In the genomic region with DNA sequence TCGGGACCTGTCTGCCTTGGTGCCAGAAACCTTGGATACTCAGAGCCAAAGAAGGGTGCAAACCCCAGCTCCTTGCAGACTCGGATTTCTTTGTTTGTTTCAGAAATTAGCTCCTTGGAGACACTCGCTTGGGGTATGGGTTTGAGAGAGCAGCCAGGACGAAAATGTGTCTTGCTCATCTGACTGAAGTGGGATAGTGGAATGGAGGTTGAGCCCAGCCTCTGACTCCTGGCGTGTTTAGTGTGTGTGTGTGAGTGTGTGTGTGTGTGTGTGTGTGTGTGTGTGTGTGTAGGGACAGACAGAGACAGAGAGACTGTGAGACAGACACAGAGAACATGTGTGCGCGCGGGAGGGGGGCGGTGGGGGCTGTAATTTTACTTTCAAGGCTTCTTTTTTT, we compare ENCODE assay signal across 8 mouse cellular contexts. TPM values are rescaled to one million over a fixed set of nuclear protein-coding genes. Genes with fewer than 3 reads are reported as not detected.
A peak's percentile ranks its signal among the peaks of the same experiment; 100 is the strongest.
DNase-seq lines count a peak whose midpoint lies in the region; ATAC-seq and TF ChIP-seq lines count a peak whose summit lies in the region.

No protein-coding gene starts in this region.

- intact Hi-C loops in left cerebral cortex, postnatal 14 days (cut with DNase I): no loop called here
- intact Hi-C loops in left cerebral cortex, postnatal 10 days (cut with DNase I): no loop called here

- DNase-seq in kidney, adult 2 months: no peak
- no peak for DNase-seq in kidney, postnatal 36 days
- DNase-seq in brain, embryonic 14.5 days (ENCODE audit: low read depth): peak; percentile 64
- DNase-seq in forebrain, postnatal 0 days: no peak
- DNase-seq in midbrain, embryonic 10.5 days (ENCODE audit: low spot score): no peak
- no peak for DNase-seq in urinary bladder, postnatal 4 days (ENCODE audit: low spot score in 2 of 2)
- no peak for DNase-seq in left cerebral cortex, postnatal 14 days (ENCODE audit: low spot score in 2 of 2)
- no peak for DNase-seq in left cerebral cortex, postnatal 10 days (ENCODE audit: extremely low spot score in 1 of 2, low spot score in 2 of 2)

- no peak for TF ChIP-seq CTCF in kidney, adult 2 months (conservative IDR thresholded peaks at IDR 0.05; ENCODE audit: insufficient read depth, insufficient read length, low read depth, low read length)
- TF ChIP-seq CTCF in brain, embryonic 14.5 days (IDR thresholded peaks at IDR 0.05; ENCODE audit: borderline replicate concordance, extremely low read depth, insufficient read depth, insufficient read length): no peak
- TF ChIP-seq CTCF in forebrain, postnatal 0 days (IDR thresholded peaks at IDR 0.05; ENCODE audit: low read depth): no peak

- H3K27ac ChIP-seq in kidney, adult 2 months (ENCODE audit: insufficient read depth, low read depth, low read length): peak overlapping the region; percentile 7; the same call in 1 of the 2 replicates
- H3K27ac ChIP-seq in forebrain, postnatal 0 days (ENCODE audit: low read depth, low read length): peak overlapping the region; percentile 96
- peak overlapping the region; percentile 92 for H3K27ac ChIP-seq in midbrain, embryonic 10.5 days (replicated peaks)

- no peaks in the 10 kb centered on the region for H3K27me3 ChIP-seq in kidney, adult 2 months (replicated peaks; ENCODE audit: control insufficient read depth, insufficient read depth, low read length)
- H3K27me3 ChIP-seq in forebrain, postnatal 0 days (ENCODE audit: insufficient read depth, low read length): no peaks in the 10 kb centered on the region
- peaks cover 76% of the 10 kb centered on the region for H3K27me3 ChIP-seq in midbrain, embryonic 10.5 days (ENCODE audit: low read depth, poor library complexity, severe bottlenecking)

- peak overlapping the region; percentile 70 for H3K4me2 ChIP-seq in forebrain, postnatal 0 days (ENCODE audit: low read depth)

- H3K9ac ChIP-seq in forebrain, postnatal 0 days: peak overlapping the region; percentile 93

- no peak; the same call in 1 of the 2 replicates for ATAC-seq in forebrain, postnatal 0 days

- peak overlapping the region; percentile 69 for H3K4me3 ChIP-seq in kidney, adult 2 months (ENCODE audit: insufficient read depth, low read depth, low read length)
- peak overlapping the region; percentile 73 for H3K4me3 ChIP-seq in forebrain, postnatal 0 days (ENCODE audit: low read depth, low read length)
- H3K4me3 ChIP-seq in midbrain, embryonic 10.5 days: peak overlapping the region; percentile 66

- H3K9me3 ChIP-seq in forebrain, postnatal 0 days (ENCODE audit: low read length): no peaks in the 10 kb centered on the region
- no peaks in the 10 kb centered on the region for H3K9me3 ChIP-seq in midbrain, embryonic 10.5 days (replicated peaks)

- H3K36me3 ChIP-seq in kidney, adult 2 months (ENCODE audit: control insufficient read depth, insufficient read depth, low read length): no peaks in the 10 kb centered on the region
- no peaks in the 10 kb centered on the region for H3K36me3 ChIP-seq in forebrain, postnatal 0 days (ENCODE audit: insufficient read depth)
- H3K36me3 ChIP-seq in midbrain, embryonic 10.5 days: no peaks in the 10 kb centered on the region

- 23% methylated on average over 9 of the region's 9 CpGs for WGBS in kidney, adult 2 months
- WGBS in forebrain, postnatal 0 days: 7% methylated on average over 9 of the region's 9 CpGs
- WGBS in midbrain, embryonic 10.5 days: 18% methylated on average over 9 of the region's 9 CpGs

- TF ChIP-seq POLR2A in kidney, adult 2 months (IDR thresholded peaks at IDR 0.05; ENCODE audit: low read depth, low read length): no peak
- TF ChIP-seq POLR2A in brain, embryonic 14.5 days (IDR thresholded peaks at IDR 0.05; ENCODE audit: borderline replicate concordance, extremely low read depth, insufficient read depth, insufficient read length, poor library complexity, severe bottlenecking): no peak

- H3K4me1 ChIP-seq in kidney, adult 2 months (ENCODE audit: control insufficient read depth, insufficient read depth, low read length): peaks cover 10% of the 10 kb centered on the region
- peaks cover 8% of the 10 kb centered on the region for H3K4me1 ChIP-seq in forebrain, postnatal 0 days (ENCODE audit: insufficient read depth)
- peaks cover 38% of the 10 kb centered on the region for H3K4me1 ChIP-seq in midbrain, embryonic 10.5 days

RNA-seq across cellular contexts. Expression of a gene that starts 1.1 kb away (rescaled TPM):
- 22.8 and 24.8 TPM in 2 replicates for polyA plus RNA-seq in kidney, adult 2 months (2012; rRNA removed)
- polyA plus RNA-seq in brain, embryonic 14.5 days (2012; rRNA removed): 36.0 and 38.2 TPM in 2 replicates
- total RNA-seq in forebrain, postnatal 0 days (2014; rRNA removed): 43.9 and 49.4 TPM in 2 replicates
- polyA plus RNA-seq in forebrain, postnatal 0 days (2015; fragmentation: Nextera tagmentation; extraction: Ambion mirVana): 28.7 and 33.3 TPM in 2 replicates
- polyA plus RNA-seq in midbrain, embryonic 10.5 days (2016; fragmentation: Nextera tagmentation; extraction: Ambion mirVana): 17.3 and 20.0 TPM in 2 replicates
- total RNA-seq in left cerebral cortex, postnatal 14 days (2021): 10 to 100 TPM; 45.0 to 51.2 TPM
- 10 to 100 TPM; 55.3 to 56.6 TPM for total RNA-seq in left cerebral cortex, postnatal 10 days (2021)

Comparison
In these comparisons a context has a peak if more than half of its experiments do, and no peak if none do; other contexts are left out.
1. H3K27ac ChIP-seq: peak in every context shown above with its lines; median percentile 96 in forebrain, postnatal 0 days; 92 in midbrain, embryonic 10.5 days; 7 in kidney, adult 2 months.